Mouse (Mus musculus) mouse trophoblast stem cell (cell line): ENCODE measurements around the gene Lgals1.

Source experiments
- in situ Hi-C, 2 experiments: fragments of 300-500 bp; cut with MseI, MboI; formaldehyde crosslinking; loops; 2 replicates in 1 of 2; 3 replicates in 1 of 2; pipeline ENCODE4 v1.15.1; 2025

Lgals1 gene

GRCm38 (mm10) chr15:78937311-78937710 is 10.8 kb downstream of the Lgals1 start:
- in situ Hi-C loops: no loop called here

DNA sequence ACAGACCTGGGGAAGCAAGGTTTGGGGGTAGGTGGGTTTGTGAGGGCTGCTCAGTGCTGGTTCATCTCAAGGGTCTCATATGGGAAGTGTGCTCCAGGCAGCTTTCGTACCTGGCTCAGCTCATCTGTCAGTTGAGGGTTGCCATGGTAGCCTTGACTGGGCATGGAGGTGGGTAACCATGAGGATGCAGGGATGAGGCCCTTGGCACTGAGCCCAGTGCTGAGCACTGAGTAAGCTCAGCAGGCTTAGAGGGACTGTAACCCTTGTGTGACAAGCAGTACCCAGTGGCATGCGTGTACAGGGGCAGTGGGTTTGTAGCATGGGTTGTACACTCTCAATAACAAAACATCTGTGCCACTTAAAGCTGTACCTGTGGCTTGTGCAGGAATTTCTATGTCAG is 11.4 kb downstream of the Lgals1 start:
- in situ Hi-C loops: no loop called here

- in situ Hi-C loops: no loop called here
These were observed 13.8 kb downstream of the Lgals1 start for GRCm38 (mm10) chr15:78940325-78940724.

DNA sequence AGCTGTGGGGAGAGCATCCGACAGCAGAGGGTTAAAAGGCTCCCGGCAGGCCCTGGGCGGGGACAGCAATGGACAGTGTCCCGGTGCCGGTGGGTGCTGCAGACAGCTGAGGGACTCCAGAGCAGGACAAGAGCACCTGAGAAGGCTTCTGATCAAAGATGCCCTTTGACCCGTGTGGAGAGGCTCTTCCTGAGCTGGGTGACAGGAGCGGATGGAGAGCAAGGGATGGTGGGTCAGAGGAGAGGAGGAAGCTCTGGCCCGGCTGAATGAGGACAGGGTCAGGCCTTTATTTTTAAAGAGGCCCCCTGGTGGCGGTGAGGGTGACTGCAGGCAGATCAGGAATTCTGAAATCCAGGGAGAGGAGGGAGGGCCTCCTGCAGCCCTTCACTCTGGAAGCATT is 16.1 kb downstream of the Lgals1 start:
- in situ Hi-C loops: no loop called here

GRCm38 (mm10) chr15:78946232-78946631 is 19.7 kb downstream of the Lgals1 start:
- in situ Hi-C loops: no loop called here

DNA sequence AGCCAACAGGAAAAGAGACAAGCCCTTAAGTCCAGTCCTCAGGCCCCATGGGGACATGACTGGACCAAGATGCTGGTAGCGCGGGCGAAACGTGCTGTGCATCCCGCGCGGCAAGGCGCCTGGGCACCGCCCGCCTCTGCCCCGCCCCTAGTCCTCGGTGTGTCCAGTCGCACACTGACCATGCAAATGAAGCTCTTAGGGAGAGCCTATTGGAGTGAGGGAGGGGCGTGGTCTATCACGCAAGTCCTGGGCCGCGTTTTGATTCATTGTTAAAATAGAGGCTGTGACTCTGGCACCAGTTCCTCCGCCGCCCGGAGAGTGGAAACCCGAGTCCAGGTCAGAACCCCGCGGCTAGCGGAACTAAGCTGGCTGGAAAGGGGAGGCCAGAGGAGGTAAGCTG is 21.1 kb downstream of the Lgals1 start, which contains the start of gene Triobp:
TSS of gene Triobp (plus strand) at position 68 of the 400 bp plus-strand sequence.
- in situ Hi-C loops: no loop called here

- in situ Hi-C loops: no loop called here
These were observed 21.7 kb downstream of the Lgals1 start for GRCm38 (mm10) chr15:78948152-78948725.

DNA sequence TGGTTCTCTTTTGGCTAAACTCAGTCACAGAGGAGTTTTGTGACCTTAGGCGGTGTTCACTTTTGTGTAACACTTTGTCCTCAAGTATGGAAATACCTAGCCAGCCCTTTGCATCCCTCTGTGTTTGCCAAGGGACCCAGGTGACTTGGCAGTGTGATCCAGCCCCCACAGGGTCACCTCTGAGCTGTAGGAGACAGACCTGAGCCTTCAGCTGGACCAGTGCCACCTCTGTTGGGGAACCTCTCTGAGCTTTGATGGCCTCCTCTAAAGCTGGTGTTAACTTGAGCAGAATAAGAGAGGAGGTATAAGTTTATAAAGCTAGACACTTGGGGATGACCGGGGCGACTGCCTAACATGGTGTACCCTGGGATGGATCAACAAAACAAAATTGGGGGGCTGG is 22.4 kb downstream of the Lgals1 start:
- in situ Hi-C loops: no loop called here

DNA sequence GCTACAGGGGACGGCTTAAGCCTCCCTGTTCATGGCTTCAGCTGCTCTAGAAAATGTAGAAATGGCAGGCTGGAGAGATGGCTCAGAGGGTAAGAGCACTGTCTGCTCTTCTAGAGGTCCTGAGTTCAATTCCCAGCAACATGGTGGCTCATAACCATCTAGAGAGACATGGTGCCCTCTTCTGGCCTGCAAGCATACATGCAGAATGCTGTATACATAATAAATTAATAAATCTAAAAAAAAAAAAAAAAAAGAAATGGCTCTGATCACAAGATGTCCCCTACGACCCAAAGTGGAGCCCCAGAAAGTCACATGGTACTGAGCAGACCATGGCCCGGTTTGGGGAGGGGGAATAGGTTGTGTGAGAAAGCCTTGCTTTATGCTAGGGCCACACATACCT is 29.1 kb downstream of the Lgals1 start:
- in situ Hi-C loops: no loop called here

GRCm38 (mm10) chr15:78956351-78956750 is 29.8 kb downstream of the Lgals1 start:
- in situ Hi-C loops: no loop called here

DNA sequence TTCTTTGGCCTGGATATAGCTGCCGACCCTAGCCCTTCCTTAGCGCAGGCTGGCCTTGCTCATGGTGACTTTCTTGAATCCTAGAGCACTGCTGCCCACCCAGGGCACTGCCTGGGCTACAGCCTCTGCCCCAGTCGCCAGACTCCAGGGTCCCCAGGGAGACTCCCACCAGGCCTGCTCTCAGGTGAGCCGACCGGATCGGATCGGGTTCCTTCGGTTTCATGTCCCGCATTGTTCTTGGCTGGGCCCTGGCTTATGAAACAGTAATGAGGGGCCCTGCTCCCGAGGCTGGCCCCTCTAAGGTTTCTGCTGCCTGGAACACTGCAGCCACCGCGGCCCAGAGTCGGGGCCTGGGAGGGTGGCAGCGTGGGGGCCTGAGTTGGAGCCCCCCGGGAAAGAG is 30.5 kb downstream of the Lgals1 start:
- in situ Hi-C loops: no loop called here

- in situ Hi-C loops: no loop called here
These were observed 33.0 kb downstream of the Lgals1 start for GRCm38 (mm10) chr15:78959537-78959936.

DNA sequence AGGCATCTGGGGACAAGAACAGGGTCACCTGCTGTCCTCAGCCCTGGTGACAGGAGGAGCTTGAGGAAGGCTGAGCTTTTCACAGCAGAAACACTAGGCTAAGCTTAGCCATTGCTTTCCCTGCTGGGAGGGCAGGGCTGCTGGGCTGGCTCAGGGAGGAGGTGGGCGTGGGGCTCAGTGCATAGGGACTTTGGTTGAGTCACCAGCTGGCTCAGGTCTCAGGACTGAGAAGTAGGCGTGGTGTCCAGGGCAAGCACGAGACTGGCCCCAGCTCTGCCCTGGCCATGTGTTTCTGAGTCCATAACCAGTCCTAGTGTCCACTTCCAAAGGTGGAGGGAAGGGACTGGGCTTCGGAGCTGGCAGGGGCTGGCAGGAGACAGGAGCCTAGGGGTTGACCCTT is 33.6 kb downstream of the Lgals1 start:
- in situ Hi-C loops: no loop called here

DNA sequence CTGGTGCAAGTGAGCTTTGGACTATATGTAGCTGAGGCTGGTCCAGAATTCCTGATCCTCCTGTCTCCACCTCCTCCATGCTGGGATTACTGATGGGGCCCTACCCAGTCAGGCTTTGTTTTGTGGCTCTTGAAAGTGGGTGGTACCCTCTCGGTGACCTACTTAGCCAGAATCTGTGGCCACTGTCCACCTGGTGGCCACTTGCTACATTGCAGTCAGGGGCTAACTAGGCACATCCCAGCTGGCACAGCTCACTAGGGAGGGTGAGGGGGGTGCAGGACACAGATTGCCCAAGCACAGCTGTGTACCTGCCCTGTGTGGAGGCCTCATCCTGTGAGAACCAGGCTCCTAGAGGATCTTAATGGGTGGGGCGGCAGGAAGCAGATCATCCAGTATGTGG is 36.4 kb downstream of the Lgals1 start:
- in situ Hi-C loops: no loop called here

DNA sequence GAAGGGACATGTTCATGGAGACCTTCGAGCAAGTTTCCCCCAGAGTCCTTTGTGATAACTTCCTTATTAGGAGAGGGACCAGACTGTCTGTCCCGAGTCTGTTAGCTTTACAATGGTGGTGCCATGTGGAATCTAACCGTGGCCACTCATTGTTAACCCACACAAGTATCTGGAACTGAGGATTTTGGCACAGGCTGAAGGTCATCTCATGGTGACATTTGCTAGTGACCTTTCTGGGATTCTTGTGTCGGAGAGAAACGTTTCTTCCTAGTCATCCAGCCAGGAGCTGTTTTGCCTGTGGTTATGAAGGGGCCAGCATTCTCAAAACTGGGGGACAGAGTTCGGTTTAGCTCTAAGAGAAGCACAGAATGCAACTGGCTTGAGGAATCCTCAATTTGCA is 45.1 kb downstream of the Lgals1 start:
- in situ Hi-C loops: no loop called here

GRCm38 (mm10) chr15:78973950-78974349 is 47.4 kb downstream of the Lgals1 start:
- in situ Hi-C loops: no loop called here

GRCm38 (mm10) chr15:78977676-78978159 is 51.2 kb downstream of the Lgals1 start:
- in situ Hi-C loops: no loop called here

GRCm38 (mm10) chr15:78978875-78979274 is 52.4 kb downstream of the Lgals1 start:
- in situ Hi-C loops: no loop called here
